Mouse (Mus musculus) lung, adult 2 months (tissue): ENCODE results near the gene Rph3al. TPM values are rescaled to one million over a fixed set of nuclear protein-coding genes. Genes with fewer than 3 reads are reported as not detected.

Experiments
- DNase-seq: peaks from one replicate; pipeline ENCODE4 v3.0.0; 2022
- H3K4me1 ChIP-seq: fragments of 200-500 bp; 2 replicates; pipeline ENCODE4 v1.6.1; 2011; ENCODE audit warnings: low read length; ENCODE audit not compliant: control insufficient read depth, insufficient read depth
- H3K4me3 ChIP-seq: fragments of 200-500 bp; replicated peaks from 2 replicates; pipeline ENCODE3; 2011; ENCODE audit warnings: low read depth, mild to moderate bottlenecking, control low read depth, low read length; ENCODE audit errors: extremely low read depth
- CTCF ChIP-seq: fragments of 200-500 bp; IDR thresholded peaks from 2 replicates; pipeline ENCODE4 v1.5.1; 2011; ENCODE audit warnings: mild to moderate bottlenecking, low read length, control low read depth; ENCODE audit not compliant: insufficient read depth
- POLR2A ChIP-seq: fragments of 200-500 bp; IDR thresholded peaks from 2 replicates; pipeline ENCODE4 v1.6.1; 2011; ENCODE audit warnings: low read depth, mild to moderate bottlenecking, control low read depth, low read length, borderline replicate concordance; ENCODE audit errors: extremely low read depth
- WGBS: fragments of 180-500 bp; shearing (Covaris S2); methylation state at CpG from one replicate; pipeline ENCODE4 v1.1.7; 2018; 5-methylcytosine and 5-hydroxymethylcytosine counted together
- polyA plus RNA-seq: library from polyadenylated mRNA; depleted of rRNA; stranded (reverse); fragments of >200 nt; gene quantifications from 2 replicates; pipeline ENCODE4 v1.2.3, GENCODE M21; 2012

The Rph3al gene
- polyA plus RNA-seq, 1 experiment = 15.5 TPM

- Histone ChIP-seq H3K4me3 (no peak overlapping the region), H3K4me1 (peaks cover 13% of the 10 kb centered on the region)
- TF ChIP-seq POLR2A = no peak
- TF ChIP-seq CTCF = no peak
- 78% methylated on average over 2 of the region's 2 CpGs for WGBS
- DNase-seq = no peak
These were observed 79.3 kb downstream of the Rph3al start for GRCm38 (mm10) chr11:75858975-75859374.

GRCm38 (mm10) chr11:75857781-75858180 is 80.4 kb downstream of the Rph3al start:
- 21% methylated on average over 3 of the region's 3 CpGs for WGBS
- peak; percentile 42 for DNase-seq
- TF ChIP-seq CTCF (no peak), POLR2A (no peak)
- no peak overlapping the region for H3K4me3 ChIP-seq
- H3K4me1 ChIP-seq = peaks cover 13% of the 10 kb centered on the region

GRCm38 (mm10) chr11:75854327-75854726 is 83.9 kb downstream of the Rph3al start:
- Histone ChIP-seq H3K4me3 (no peak overlapping the region), H3K4me1 (peaks cover 20% of the 10 kb centered on the region)
- no peak for DNase-seq
- TF ChIP-seq POLR2A (no peak), CTCF (no peak)
- WGBS = 72% methylated on average over 7 of the region's 7 CpGs

GRCm38 (mm10) chr11:75853067-75853636 is 85.1 kb downstream of the Rph3al start:
- no peak for DNase-seq
- WGBS = 90% methylated on average over 10 of the region's 10 CpGs
- Histone ChIP-seq H3K4me3 (no peak overlapping the region), H3K4me1 (peaks cover 15% of the 10 kb centered on the region)
- TF ChIP-seq POLR2A (no peak), CTCF (no peak)

GRCm38 (mm10) chr11:75852485-75852884 is 85.7 kb downstream of the Rph3al start:
- DNase-seq = no peak
- H3K4me1 ChIP-seq = peaks cover 11% of the 10 kb centered on the region
- no peak overlapping the region for H3K4me3 ChIP-seq
- TF ChIP-seq CTCF = no peak
- no peak for TF ChIP-seq POLR2A
- WGBS = 63% methylated on average over 2 of the region's 2 CpGs

GRCm38 (mm10) chr11:75849552-75849951 is 88.7 kb downstream of the Rph3al start:
- DNase-seq = no peak
- TF ChIP-seq CTCF (no peak), POLR2A (no peak)
- 49% methylated on average over 6 of the region's 6 CpGs for WGBS
- no peak overlapping the region for H3K4me3 ChIP-seq
- peaks cover 7% of the 10 kb centered on the region for H3K4me1 ChIP-seq

GRCm38 (mm10) chr11:75846589-75846988 is 91.6 kb downstream of the Rph3al start:
- no peak for TF ChIP-seq POLR2A
- no peak for TF ChIP-seq CTCF
- 84% methylated on average over 7 of the region's 7 CpGs for WGBS
- DNase-seq = no peak
- Histone ChIP-seq H3K4me3 (no peak overlapping the region), H3K4me1 (no peaks in the 10 kb centered on the region)

GRCm38 (mm10) chr11:75845675-75846074 is 92.6 kb downstream of the Rph3al start:
- no peaks in the 10 kb centered on the region for H3K4me1 ChIP-seq
- TF ChIP-seq POLR2A = no peak
- TF ChIP-seq CTCF = no peak
- WGBS = 58% methylated on average over 7 of the region's 7 CpGs
- H3K4me3 ChIP-seq = no peak overlapping the region
- no peak for DNase-seq

GRCm38 (mm10) chr11:75842904-75843619 is 95.2 kb downstream of the Rph3al start:
- no peak for TF ChIP-seq CTCF
- TF ChIP-seq POLR2A = no peak
- no peak for DNase-seq
- no peak overlapping the region for H3K4me3 ChIP-seq
- no peaks in the 10 kb centered on the region for H3K4me1 ChIP-seq
- WGBS = 89% methylated on average over 4 of the region's 4 CpGs

GRCm38 (mm10) chr11:75841503-75841902 is 96.7 kb downstream of the Rph3al start:
- 89% methylated on average over 3 of the region's 3 CpGs for WGBS
- DNase-seq = no peak
- H3K4me1 ChIP-seq = no peaks in the 10 kb centered on the region
- H3K4me3 ChIP-seq = no peak overlapping the region
- TF ChIP-seq POLR2A (no peak), CTCF (no peak)
